Mouse (Mus musculus) ES-Bruce4 (cell line): ENCODE results near the gene Rbfox3.

ENCODE experiments used
- CTCF ChIP-seq: IDR thresholded peaks from one replicate; pipeline ENCODE4 v1.8.1; 2011; ENCODE audit warnings: low read depth, low read length
- EP300 ChIP-seq: IDR thresholded peaks from 2 replicates; pipeline ENCODE4 v1.6.1; 2011; ENCODE audit warnings: low read depth, low read length; ENCODE audit not compliant: insufficient read depth
- POLR2A ChIP-seq: IDR thresholded peaks from one replicate; pipeline ENCODE4 v1.8.1; 2011; ENCODE audit warnings: low read length; ENCODE audit not compliant: insufficient read depth

DNA sequence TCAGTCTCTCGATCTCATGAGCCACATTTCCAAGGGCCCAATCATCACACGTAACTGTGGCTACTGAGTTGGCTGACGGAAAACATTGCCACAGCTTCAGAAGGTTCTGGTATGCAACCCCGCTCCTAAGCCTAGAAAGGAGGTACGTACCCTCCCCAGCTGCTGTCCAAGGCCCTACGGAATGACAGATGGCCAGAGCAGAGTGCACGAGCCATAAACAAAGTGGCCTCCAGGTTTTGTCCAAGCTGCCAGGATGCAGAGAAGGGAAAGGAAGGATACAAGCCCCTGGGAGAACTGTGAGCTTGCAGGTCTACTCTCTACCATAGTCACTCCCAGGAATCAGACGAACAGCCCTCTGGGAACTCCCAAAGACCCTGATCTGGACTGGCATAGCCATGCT lies 327.8 kb downstream of the Rbfox3 start:
- TF ChIP-seq POLR2A (no peak), CTCF (no peak), EP300 (no peak)
